Mouse (Mus musculus): ENCODE data around the gene Chst13. TPM values are rescaled to one million over a fixed set of nuclear protein-coding genes. Genes with fewer than 3 reads are reported as not detected.

Gene Chst13
- polyA plus RNA-seq, 1 experiment from 2014 or later = 0.11 TPM

- no peak overlapping the region for H3K4me2 ChIP-seq
- H3K4me1 ChIP-seq = no peaks in the 10 kb centered on the region
- no peaks in the 10 kb centered on the region for H3K9me3 ChIP-seq
- H3K9ac ChIP-seq = no peak overlapping the region
- H3K27me3 ChIP-seq = no peaks in the 10 kb centered on the region
- H3K36me3 ChIP-seq = no peaks in the 10 kb centered on the region
- H3K27ac ChIP-seq = no peak overlapping the region
- H3K4me3 ChIP-seq = no peak overlapping the region
- WGBS = 76% methylated on average over 2 of the region's 2 CpGs
- ATAC-seq (ENCODE audit: borderline replicate concordance, extremely low read depth, low FRiP score, low TSS enrichment) = no peak
Observed at GRCm38 (mm10) chr6:90317510-90318258, 7.3 kb downstream of the Chst13 start.

- no peak overlapping the region for H3K4me2 ChIP-seq
- WGBS = 80% methylated on average over 5 of the region's 5 CpGs
- H3K4me3 ChIP-seq = no peak overlapping the region
- no peaks in the 10 kb centered on the region for H3K9me3 ChIP-seq
- no peak for ATAC-seq (ENCODE audit: borderline replicate concordance, extremely low read depth, low FRiP score, low TSS enrichment)
- H3K9ac ChIP-seq = no peak overlapping the region
- no peaks in the 10 kb centered on the region for H3K4me1 ChIP-seq
- no peaks in the 10 kb centered on the region for H3K27me3 ChIP-seq
- no peaks in the 10 kb centered on the region for H3K36me3 ChIP-seq
- H3K27ac ChIP-seq = no peak overlapping the region
Observed at GRCm38 (mm10) chr6:90315961-90316360, 9.0 kb downstream of the Chst13 start.

GRCm38 (mm10) chr6:90308839-90309778, 15.9 kb downstream of the Chst13 start:
- H3K27ac ChIP-seq = no peak overlapping the region
- 85% methylated on average over 87 of the region's 87 CpGs for WGBS
- H3K4me1 ChIP-seq = no peaks in the 10 kb centered on the region

DNA sequence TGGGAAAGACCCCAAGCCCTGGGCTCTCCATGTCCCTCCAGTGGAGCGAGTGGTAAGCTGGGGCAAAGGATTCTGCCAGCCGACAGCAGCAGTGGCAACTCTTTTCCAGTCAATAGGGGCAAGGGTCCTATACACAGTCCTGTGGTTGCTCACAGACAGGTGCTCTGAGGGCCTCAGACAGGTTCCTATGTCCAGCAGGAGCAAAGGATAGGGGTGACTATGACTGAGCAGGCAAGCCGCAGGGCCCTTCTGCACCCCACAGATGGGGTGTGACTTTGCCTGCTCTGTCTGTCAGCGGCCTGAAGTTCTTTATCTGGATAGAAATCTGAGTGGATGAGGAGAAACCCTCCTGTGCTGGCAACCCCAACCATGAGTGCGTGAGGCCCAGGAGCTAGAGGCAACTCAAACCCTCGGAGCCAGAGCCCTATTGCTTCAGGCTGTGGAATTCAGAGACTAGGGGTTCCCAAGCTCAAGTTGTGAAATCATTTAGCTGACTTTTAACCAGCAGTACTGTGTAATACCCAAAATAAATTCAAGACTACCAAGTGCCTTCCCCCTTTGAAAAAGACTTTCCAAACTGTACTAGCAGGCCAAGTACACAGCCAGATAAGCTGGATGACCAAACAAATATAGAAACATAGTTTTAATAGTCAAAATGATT, 18.5 kb downstream of the Chst13 start:
- H3K9me3 ChIP-seq = no peaks in the 10 kb centered on the region
- H3K4me1 ChIP-seq = no peaks in the 10 kb centered on the region
- no peaks in the 10 kb centered on the region for H3K36me3 ChIP-seq
- WGBS = 75% methylated on average over 6 of the region's 6 CpGs
- H3K9ac ChIP-seq = no peak overlapping the region
- H3K4me2 ChIP-seq = no peak overlapping the region
- H3K4me3 ChIP-seq = no peak overlapping the region
- no peak for ATAC-seq (ENCODE audit: borderline replicate concordance, extremely low read depth, low FRiP score, low TSS enrichment)
- H3K27ac ChIP-seq = no peak overlapping the region
- H3K27me3 ChIP-seq = no peaks in the 10 kb centered on the region

More at GRCm38 (mm10) chr6:90308839-90309778, 15.9 kb downstream of the Chst13 start:
- ATAC-seq (ENCODE audit: borderline replicate concordance, extremely low read depth, low FRiP score, low TSS enrichment) = peak; percentile 52; the same call in 1 of the 2 replicates
- Histone ChIP-seq H3K36me3 (no peaks in the 10 kb centered on the region), H3K4me3 (no peak overlapping the region), H3K27me3 (no peaks in the 10 kb centered on the region), H3K9me3 (no peaks in the 10 kb centered on the region), H3K9ac (no peak overlapping the region), H3K4me2 (no peak overlapping the region)

DNA sequence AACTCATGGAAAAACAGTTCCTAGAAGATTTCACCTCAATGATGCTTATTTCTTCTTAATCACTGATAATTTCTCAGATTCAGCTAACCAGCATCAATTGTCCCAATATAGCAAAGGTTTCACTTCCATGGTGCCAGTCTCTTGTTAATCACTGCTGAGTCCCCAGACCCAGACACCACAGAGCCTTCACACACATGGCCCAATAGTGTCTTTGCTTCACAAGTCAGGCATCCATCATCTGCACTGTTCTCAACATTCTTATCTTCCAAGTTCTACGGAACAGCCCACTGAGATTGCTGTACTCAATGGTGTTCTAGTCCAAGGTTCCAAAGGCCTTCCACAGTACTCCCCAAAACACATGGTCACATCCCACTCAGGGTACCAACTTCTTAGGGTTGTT, 24.1 kb downstream of the Chst13 start, which contains the start of gene BC048671:
BC048671 (plus strand) TSS at position 301 of the 400 bp plus-strand sequence.
- Histone ChIP-seq H3K4me1 (no peaks in the 10 kb centered on the region), H3K4me2 (no peak within 1 kb of the TSS), H3K4me3 (no peak within 1 kb of the TSS), H3K27ac (no peak within 1 kb of the TSS), H3K36me3 (no peaks in the 10 kb centered on the region), H3K9me3 (no peaks in the 10 kb centered on the region), H3K9ac (no peak within 1 kb of the TSS), H3K27me3 (no peaks in the 10 kb centered on the region)
- ATAC-seq (ENCODE audit: borderline replicate concordance, extremely low read depth, low FRiP score, low TSS enrichment) = no peak
- WGBS = 88% methylated on average over 1 of the region's 1 CpGs

GRCm38 (mm10) chr6:90288265-90288664, 36.7 kb downstream of the Chst13 start:
- no peak for ATAC-seq (ENCODE audit: borderline replicate concordance, extremely low read depth, low FRiP score, low TSS enrichment)

More at GRCm38 (mm10) chr6:90288265-90288664, 36.7 kb downstream of the Chst13 start:
- no peaks in the 10 kb centered on the region for H3K9me3 ChIP-seq
- no peak overlapping the region for H3K4me2 ChIP-seq
- 49% methylated on average over 12 of the region's 12 CpGs for WGBS
- no peaks in the 10 kb centered on the region for H3K27me3 ChIP-seq
- no peak overlapping the region for H3K9ac ChIP-seq
- no peaks in the 10 kb centered on the region for H3K4me1 ChIP-seq
- no peak overlapping the region for H3K4me3 ChIP-seq
- no peak overlapping the region for H3K27ac ChIP-seq
- H3K36me3 ChIP-seq = no peaks in the 10 kb centered on the region

Other genes starting within 250 kb of the Chst13 start
- gene Vmn1r49, start 246.7 kb downstream of the Chst13 start, polyA plus RNA-seq (2015; fragmentation: Nextera tagmentation; extraction: Ambion mirVana) = not detected in 2 replicates
- gene Vmn1r50, start 223.8 kb downstream of the Chst13 start, polyA plus RNA-seq (2015; fragmentation: Nextera tagmentation; extraction: Ambion mirVana) = not detected in 2 replicates
- not detected in 2 replicates for gene Vmn1r51, start 202.6 kb downstream of the Chst13 start, polyA plus RNA-seq (2015; fragmentation: Nextera tagmentation; extraction: Ambion mirVana)
- gene Vmn1r52, start 150.4 kb downstream of the Chst13 start, polyA plus RNA-seq (2015; fragmentation: Nextera tagmentation; extraction: Ambion mirVana) = not detected in 2 replicates
- not detected in 2 replicates for gene V1ra8, start 122.4 kb downstream of the Chst13 start, polyA plus RNA-seq (2015; fragmentation: Nextera tagmentation; extraction: Ambion mirVana)
- gene Vmn1r53, start 100.7 kb downstream of the Chst13 start, polyA plus RNA-seq (2015; fragmentation: Nextera tagmentation; extraction: Ambion mirVana) = 0.14 TPM in 1 of 2 replicates, not detected in the other
- not detected in 2 replicates for gene Vmn1r54, start 78.9 kb downstream of the Chst13 start, polyA plus RNA-seq (2015; fragmentation: Nextera tagmentation; extraction: Ambion mirVana)
- not detected in 2 replicates for gene BC048671, start 24.0 kb downstream of the Chst13 start, polyA plus RNA-seq (2015; fragmentation: Nextera tagmentation; extraction: Ambion mirVana)
- 0.25 TPM in 1 of 2 replicates, not detected in the other for gene Uroc1, start 8.1 kb upstream of the Chst13 start, polyA plus RNA-seq (2015; fragmentation: Nextera tagmentation; extraction: Ambion mirVana)
- 7.5 and 7.6 TPM in 2 replicates for gene Zxdc, start 44.3 kb upstream of the Chst13 start, polyA plus RNA-seq (2015; fragmentation: Nextera tagmentation; extraction: Ambion mirVana)
- 0.50 and 0.68 TPM in 2 replicates for gene Cfap100, start 103.6 kb upstream of the Chst13 start, polyA plus RNA-seq (2015; fragmentation: Nextera tagmentation; extraction: Ambion mirVana)
- 10.9 and 13.5 TPM in 2 replicates for gene Klf15, start 137.4 kb upstream of the Chst13 start, polyA plus RNA-seq (2015; fragmentation: Nextera tagmentation; extraction: Ambion mirVana)
- gene Aldh1l1, start 161.2 kb upstream of the Chst13 start, polyA plus RNA-seq (2015; fragmentation: Nextera tagmentation; extraction: Ambion mirVana) = 1.4 and 2.1 TPM in 2 replicates